Mouse (Mus musculus) neural tube, embryonic 12.5 days (tissue): ENCODE data around the gene Tas2r138. TPM values are rescaled to one million over a fixed set of nuclear protein-coding genes. Genes with fewer than 3 reads are reported as not detected.

Experiments used
- ATAC-seq: fragments of 200-750 bp; cut with Nextera tagmentation; 2 replicates; pipeline ENCODE4 v1.8.0; 2017; ENCODE audit warnings: low read depth, mild to moderate bottlenecking, moderate TSS enrichment, moderate library complexity; ENCODE audit not compliant: low FRiP score
- H3K27ac ChIP-seq: fragments of 300-500 bp; sonication (generic); 2 replicates; pipeline ENCODE4 v1.5.1; 2016
- H3K27me3 ChIP-seq: fragments of 300-500 bp; sonication (generic); replicated peaks from 2 replicates; pipeline ENCODE4 v1.6.1; 2016; ENCODE audit warnings: mild to moderate bottlenecking
- H3K36me3 ChIP-seq: fragments of 300-500 bp; sonication (generic); 2 replicates; pipeline ENCODE4 v1.6.1; 2016; ENCODE audit warnings: mild to moderate bottlenecking
- H3K4me1 ChIP-seq: fragments of 300-500 bp; sonication (generic); 2 replicates; pipeline ENCODE4 v1.6.1; 2016
- H3K4me2 ChIP-seq: fragments of 300-500 bp; sonication (generic); replicated peaks from 2 replicates; pipeline ENCODE4 v1.6.1; 2016; ENCODE audit warnings: mild to moderate bottlenecking
- H3K4me3 ChIP-seq: fragments of 300-500 bp; sonication (generic); 2 replicates; pipeline ENCODE4 v1.5.1; 2016
- H3K9ac ChIP-seq: fragments of 300-500 bp; sonication (generic); 2 replicates; pipeline ENCODE4 v1.6.1; 2016; ENCODE audit warnings: mild to moderate bottlenecking
- H3K9me3 ChIP-seq: fragments of 300-500 bp; sonication (generic); 2 replicates; pipeline ENCODE4 v1.6.1; 2016; ENCODE audit warnings: mild to moderate bottlenecking
- WGBS: fragments of 180-500 bp; shearing (Covaris S2); methylation state at CpG from one replicate; pipeline ENCODE4 v1.1.7; 2016; 5-methylcytosine and 5-hydroxymethylcytosine counted together
- polyA plus RNA-seq: library from polyadenylated mRNA; unstranded; fragments of >200 nt; fragmentation: Nextera tagmentation; extraction: Ambion mirVana; gene quantifications from 2 replicates; pipeline ENCODE4 v1.2.1, GENCODE M21; 2016

The Tas2r138 gene
- not detected in 2 replicates for polyA plus RNA-seq

DNA sequence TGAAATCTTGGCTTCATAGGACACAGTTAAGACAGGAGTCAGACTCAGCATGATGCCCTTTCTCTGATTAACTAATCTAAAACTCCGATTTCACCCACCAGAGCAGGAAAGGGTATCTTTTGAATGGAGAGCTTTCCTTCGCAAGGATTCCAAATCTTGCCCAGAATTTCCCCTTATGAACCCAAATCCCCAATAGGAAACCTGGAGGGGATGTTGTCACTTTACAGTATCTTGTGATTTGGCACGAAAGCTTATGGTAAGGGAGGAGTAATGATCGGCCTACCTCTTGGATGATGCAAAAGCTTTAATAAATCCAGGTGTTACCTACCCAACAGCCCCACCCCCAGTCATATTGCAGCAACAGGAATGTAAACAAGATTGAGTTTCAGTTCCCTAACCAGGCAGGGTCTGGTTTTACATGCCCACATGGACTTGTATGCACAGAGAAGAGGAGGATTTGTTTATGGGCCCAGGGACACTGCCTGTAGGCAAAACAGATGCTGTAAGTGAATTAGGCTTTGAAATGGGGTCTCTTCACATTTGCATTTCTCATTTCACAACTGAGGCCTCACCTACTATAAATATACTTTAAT lies at the start of gene Tas2r138:
Gene Tas2r138 (minus strand): TSS at position 51 of the 593 bp plus-strand sequence.
- Histone ChIP-seq H3K9me3 (no peaks in the 10 kb centered on the region), H3K4me3 (no peak within 1 kb of the TSS), H3K36me3 (no peaks in the 10 kb centered on the region), H3K4me2 (no peak within 1 kb of the TSS), H3K27ac (no peak within 1 kb of the TSS), H3K4me1 (no peaks in the 10 kb centered on the region), H3K9ac (no peak within 1 kb of the TSS), H3K27me3 (no peaks in the 10 kb centered on the region)
- WGBS, result 90% methylated on average over 4 of the region's 4 CpGs
- no peak for ATAC-seq

GRCm38 (mm10) chr6:40660930-40661329 lies 47.8 kb upstream of the Tas2r138 start:
- 32% methylated on average over 2 of the region's 2 CpGs for WGBS
- Histone ChIP-seq H3K27ac (no peak overlapping the region), H3K4me3 (no peak overlapping the region), H3K4me2 (no peak overlapping the region), H3K4me1 (no peaks in the 10 kb centered on the region), H3K36me3 (no peaks in the 10 kb centered on the region), H3K9me3 (no peaks in the 10 kb centered on the region), H3K27me3 (no peaks in the 10 kb centered on the region), H3K9ac (no peak overlapping the region)
- no peak for ATAC-seq

- 92% methylated on average over 1 of the region's 1 CpGs for WGBS
- no peaks in the 10 kb centered on the region for H3K9me3 ChIP-seq
- ATAC-seq, result no peak
- H3K27me3 ChIP-seq, result no peaks in the 10 kb centered on the region
- no peak overlapping the region for H3K4me3 ChIP-seq
- no peak overlapping the region for H3K4me2 ChIP-seq
- no peak overlapping the region for H3K27ac ChIP-seq
- H3K9ac ChIP-seq, result no peak overlapping the region
- no peaks in the 10 kb centered on the region for H3K4me1 ChIP-seq
- H3K36me3 ChIP-seq, result no peaks in the 10 kb centered on the region
These were observed 37.8 kb upstream of the Tas2r138 start for GRCm38 (mm10) chr6:40650953-40651352.

- Histone ChIP-seq H3K9me3 (no peaks in the 10 kb centered on the region), H3K9ac (no peak overlapping the region), H3K36me3 (no peaks in the 10 kb centered on the region), H3K27me3 (no peaks in the 10 kb centered on the region), H3K4me2 (no peak overlapping the region), H3K4me3 (no peak overlapping the region), H3K4me1 (no peaks in the 10 kb centered on the region), H3K27ac (no peak overlapping the region)
- no peak for ATAC-seq
- WGBS, result 84% methylated on average over 8 of the region's 8 CpGs
These were observed 32.6 kb upstream of the Tas2r138 start for GRCm38 (mm10) chr6:40645701-40646100.

GRCm38 (mm10) chr6:40640710-40641538 lies 27.8 kb upstream of the Tas2r138 start:
- no peak for ATAC-seq
- H3K9me3 ChIP-seq, result no peaks in the 10 kb centered on the region
- WGBS, result 89% methylated on average over 8 of the region's 8 CpGs
- H3K4me1 ChIP-seq, result no peaks in the 10 kb centered on the region
- H3K27me3 ChIP-seq, result no peaks in the 10 kb centered on the region
- H3K4me3 ChIP-seq, result no peak overlapping the region
- no peak overlapping the region for H3K27ac ChIP-seq
- no peaks in the 10 kb centered on the region for H3K36me3 ChIP-seq
- no peak overlapping the region for H3K9ac ChIP-seq
- H3K4me2 ChIP-seq, result no peak overlapping the region

- no peak for ATAC-seq
- Histone ChIP-seq H3K4me1 (no peaks in the 10 kb centered on the region), H3K4me2 (no peak overlapping the region), H3K9me3 (no peaks in the 10 kb centered on the region), H3K27me3 (no peaks in the 10 kb centered on the region), H3K9ac (no peak overlapping the region), H3K4me3 (no peak overlapping the region), H3K27ac (no peak overlapping the region), H3K36me3 (no peaks in the 10 kb centered on the region)
- WGBS, result 91% methylated on average over 5 of the region's 5 CpGs
These were observed 24.6 kb upstream of the Tas2r138 start for GRCm38 (mm10) chr6:40637755-40638154.

- Histone ChIP-seq H3K4me2 (no peak overlapping the region), H3K27me3 (no peaks in the 10 kb centered on the region), H3K27ac (no peak overlapping the region), H3K9me3 (no peaks in the 10 kb centered on the region), H3K36me3 (no peaks in the 10 kb centered on the region), H3K9ac (no peak overlapping the region), H3K4me1 (no peaks in the 10 kb centered on the region), H3K4me3 (no peak overlapping the region)
- 80% methylated on average over 6 of the region's 6 CpGs for WGBS
- ATAC-seq, result no peak
These were observed 22.4 kb upstream of the Tas2r138 start for GRCm38 (mm10) chr6:40635559-40635958.

DNA sequence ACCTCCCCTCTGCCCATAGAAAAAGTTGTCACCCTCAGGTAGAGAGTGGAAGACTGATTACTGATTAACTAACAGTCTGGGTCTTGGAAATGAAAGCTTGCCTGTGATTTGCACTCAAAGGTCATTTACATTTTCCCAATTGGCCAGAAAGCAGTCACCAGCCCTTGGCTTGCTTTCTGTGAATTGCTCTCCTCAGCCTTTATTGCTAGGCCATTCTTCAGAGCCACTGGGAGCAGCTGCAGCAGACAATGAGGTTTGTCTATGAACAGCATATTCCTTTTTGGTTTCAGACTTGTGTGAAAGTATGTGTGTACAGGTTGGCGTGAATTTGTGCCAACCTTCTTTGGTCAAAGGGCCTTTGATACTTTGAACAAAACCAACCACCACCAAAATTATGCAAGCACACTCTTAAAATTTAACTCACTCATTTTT lies 21.5 kb upstream of the Tas2r138 start:
- H3K9ac ChIP-seq, result no peak overlapping the region
- H3K27ac ChIP-seq, result no peak overlapping the region
- H3K9me3 ChIP-seq, result no peaks in the 10 kb centered on the region
- H3K36me3 ChIP-seq, result no peaks in the 10 kb centered on the region
- ATAC-seq, result no peak
- H3K4me1 ChIP-seq, result no peaks in the 10 kb centered on the region
- H3K4me3 ChIP-seq, result no peak overlapping the region
- H3K4me2 ChIP-seq, result no peak overlapping the region
- 18% methylated on average over 1 of the region's 1 CpGs for WGBS
- H3K27me3 ChIP-seq, result no peaks in the 10 kb centered on the region

- H3K4me1 ChIP-seq, result no peaks in the 10 kb centered on the region
- H3K9me3 ChIP-seq, result no peaks in the 10 kb centered on the region
- no peaks in the 10 kb centered on the region for H3K36me3 ChIP-seq
- no peak within 1 kb of the TSS for H3K27ac ChIP-seq
- no peaks in the 10 kb centered on the region for H3K27me3 ChIP-seq
- no peak for ATAC-seq
- 92% methylated on average over 8 of the region's 8 CpGs for WGBS
- H3K9ac ChIP-seq, result no peak within 1 kb of the TSS
- no peak within 1 kb of the TSS for H3K4me3 ChIP-seq
- H3K4me2 ChIP-seq, result no peak within 1 kb of the TSS
These were observed 15.4 kb upstream of the Tas2r138 start, which contains the start of gene Mgam for GRCm38 (mm10) chr6:40628406-40629000. Gene Mgam (plus strand): TSS chr6:40628831.

DNA sequence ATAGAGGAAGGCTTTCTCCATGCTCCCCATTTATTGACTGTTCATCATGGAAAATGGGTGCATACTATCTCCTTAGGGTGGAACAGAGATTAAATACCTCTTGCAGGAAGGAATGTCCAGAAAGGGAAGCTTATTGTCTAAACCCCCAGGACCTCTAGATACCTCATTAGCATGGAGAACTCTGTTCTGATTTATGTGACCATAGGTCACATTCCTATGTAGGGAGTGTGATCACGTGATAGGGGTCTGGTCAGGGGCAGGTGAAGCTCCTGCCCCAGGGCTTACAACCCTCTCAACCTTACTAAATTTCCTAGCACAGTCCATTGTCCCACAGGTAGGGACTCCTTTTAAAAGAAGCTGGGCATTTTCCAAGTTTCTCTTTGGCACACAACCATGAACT lies 13.0 kb upstream of the Tas2r138 start:
- H3K4me1 ChIP-seq, result no peaks in the 10 kb centered on the region
- no peak overlapping the region for H3K9ac ChIP-seq
- H3K4me2 ChIP-seq, result no peak overlapping the region
- no peak for ATAC-seq
- no peaks in the 10 kb centered on the region for H3K27me3 ChIP-seq
- 45% methylated on average over 1 of the region's 1 CpGs for WGBS
- H3K9me3 ChIP-seq, result no peaks in the 10 kb centered on the region
- H3K27ac ChIP-seq, result no peak overlapping the region
- no peaks in the 10 kb centered on the region for H3K36me3 ChIP-seq
- no peak overlapping the region for H3K4me3 ChIP-seq

DNA sequence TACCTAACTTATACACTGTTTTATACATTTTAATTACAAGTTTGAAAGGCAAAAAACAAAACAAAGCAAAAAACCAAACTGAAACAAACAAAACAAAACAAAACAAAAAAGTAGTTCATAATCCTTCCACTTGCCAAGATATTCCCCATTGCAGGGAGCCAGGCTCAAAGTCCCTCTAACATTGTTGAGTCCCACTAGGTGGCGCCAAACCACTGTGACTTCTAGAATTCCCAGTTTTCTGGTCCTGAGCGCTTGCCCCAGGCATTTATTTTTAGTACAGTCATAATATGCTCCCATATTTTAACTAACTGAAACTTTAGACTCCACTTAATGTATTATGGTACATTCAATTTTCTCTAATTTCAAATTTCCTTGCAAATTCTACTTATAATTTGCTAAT lies 4.9 kb upstream of the Tas2r138 start:
- Histone ChIP-seq H3K27me3 (no peaks in the 10 kb centered on the region), H3K9ac (no peak overlapping the region), H3K4me1 (no peaks in the 10 kb centered on the region), H3K4me3 (no peak overlapping the region), H3K27ac (no peak overlapping the region), H3K4me2 (no peak overlapping the region), H3K9me3 (no peaks in the 10 kb centered on the region), H3K36me3 (no peaks in the 10 kb centered on the region)
- 22% methylated on average over 2 of the region's 2 CpGs for WGBS
- no peak for ATAC-seq

DNA sequence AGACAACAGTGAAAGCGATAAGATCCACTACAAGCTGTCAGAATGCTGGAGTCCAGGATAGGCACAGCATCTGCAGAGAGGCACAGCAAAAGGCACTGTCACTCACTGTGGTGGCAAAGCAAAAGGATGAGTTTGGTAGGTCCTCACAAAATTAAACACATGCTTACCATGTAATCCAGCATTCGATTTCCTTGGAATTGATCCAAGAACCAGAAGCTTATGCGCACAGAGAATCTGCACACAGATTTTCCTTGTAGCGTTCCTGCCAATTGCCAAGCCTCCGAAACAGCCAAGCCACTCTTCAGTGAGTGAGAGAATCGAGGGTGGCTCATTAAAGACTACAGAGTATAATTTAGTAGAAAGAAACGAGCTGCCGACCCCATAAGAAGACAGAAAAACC lies 2.9 kb downstream of the Tas2r138 start:
- no peaks in the 10 kb centered on the region for H3K27me3 ChIP-seq
- no peaks in the 10 kb centered on the region for H3K4me1 ChIP-seq
- ATAC-seq, result no peak

More for the DNA sequence above, 2.9 kb downstream of the Tas2r138 start:
- Histone ChIP-seq H3K4me3 (no peak overlapping the region), H3K27ac (no peak overlapping the region), H3K36me3 (no peaks in the 10 kb centered on the region), H3K9me3 (no peaks in the 10 kb centered on the region), H3K9ac (no peak overlapping the region), H3K4me2 (no peak overlapping the region)
- 85% methylated on average over 8 of the region's 8 CpGs for WGBS
